Mouse (Mus musculus) brown adipose tissue, adult 24 weeks (tissue): ENCODE measurements around the gene Efemp2. TPM values are rescaled to one million over a fixed set of nuclear protein-coding genes. Genes with fewer than 3 reads are reported as not detected.

Experiments used
- H3K27ac ChIP-seq: fragments of 200-500 bp; replicated peaks from 2 replicates; pipeline ENCODE4 v1.5.1; 2012; ENCODE audit warnings: low read depth, mild to moderate bottlenecking, low read length
- H3K4me1 ChIP-seq: fragments of 200-500 bp; 2 replicates; pipeline ENCODE4 v1.6.1; 2012; ENCODE audit warnings: low read length, mixed read lengths; ENCODE audit not compliant: control insufficient read depth, insufficient read depth, insufficient read length
- H3K4me3 ChIP-seq: fragments of 200-500 bp; 2 replicates; pipeline ENCODE4 v1.5.1; 2012; ENCODE audit warnings: low read depth, mild to moderate bottlenecking, low read length, moderate library complexity; ENCODE audit not compliant: insufficient read depth
- polyA plus RNA-seq: library from polyadenylated mRNA; stranded (reverse); fragments of >200 nt; gene quantifications from 2 replicates; pipeline ENCODE4 v1.2.4, GENCODE M21; 2012; ENCODE audit not compliant: missing spikeins, insufficient read depth, insufficient read length

Gene Efemp2
- polyA plus RNA-seq, 1 experiment = 16.1 TPM

- peak within 1 kb of the TSS; percentile 86 for H3K27ac ChIP-seq
- peak within 1 kb of the TSS; percentile 76 for H3K4me3 ChIP-seq
- H3K4me1 ChIP-seq = peaks cover 5% of the 10 kb centered on the region; the same call in 1 of the 2 replicates
These were observed 13.3 kb upstream of the Efemp2 start, which contains the start of gene Fibp for GRCm38 (mm10) chr19:5460465-5460911. TSS of gene Fibp (plus strand) at chr19:5460615.

GRCm38 (mm10) chr19:5461411-5461810, 12.3 kb upstream of the Efemp2 start:
- Histone ChIP-seq H3K27ac (no peak overlapping the region), H3K4me1 (peaks cover 5% of the 10 kb centered on the region; the same call in 1 of the 2 replicates), H3K4me3 (peak overlapping the region; percentile 76)

GRCm38 (mm10) chr19:5463212-5463611, 10.5 kb upstream of the Efemp2 start:
- H3K4me1 ChIP-seq = peaks cover 5% of the 10 kb centered on the region; the same call in 1 of the 2 replicates
- no peak overlapping the region for H3K27ac ChIP-seq
- H3K4me3 ChIP-seq = no peak overlapping the region

- Histone ChIP-seq H3K27ac (peak overlapping the region; percentile 32; the same call in 1 of the 2 replicates), H3K4me3 (no peak overlapping the region), H3K4me1 (peaks cover 5% of the 10 kb centered on the region; the same call in 1 of the 2 replicates)
These were observed 9.8 kb upstream of the Efemp2 start for GRCm38 (mm10) chr19:5463791-5464562.

- Histone ChIP-seq H3K4me3 (no peak overlapping the region), H3K4me1 (peaks cover 5% of the 10 kb centered on the region; the same call in 1 of the 2 replicates), H3K27ac (no peak overlapping the region)
These were observed 8.7 kb upstream of the Efemp2 start for GRCm38 (mm10) chr19:5465037-5465436.

GRCm38 (mm10) chr19:5466916-5467500, 6.7 kb upstream of the Efemp2 start:
- peaks cover 5% of the 10 kb centered on the region; the same call in 1 of the 2 replicates for H3K4me1 ChIP-seq
- no peak overlapping the region for H3K4me3 ChIP-seq
- no peak overlapping the region for H3K27ac ChIP-seq

- no peak within 1 kb of the TSS for H3K4me3 ChIP-seq
- peaks cover 5% of the 10 kb centered on the region; the same call in 1 of the 2 replicates for H3K4me1 ChIP-seq
- no peak within 1 kb of the TSS for H3K27ac ChIP-seq
These were observed 5.4 kb upstream of the Efemp2 start, which contains the start of gene Ctsw for GRCm38 (mm10) chr19:5468374-5468773. TSS of gene Ctsw (minus strand) at chr19:5468507.

GRCm38 (mm10) chr19:5471846-5472245, 1.9 kb upstream of the Efemp2 start:
- H3K4me3 ChIP-seq = no peak overlapping the region
- H3K4me1 ChIP-seq = no peaks in the 10 kb centered on the region
- no peak overlapping the region for H3K27ac ChIP-seq

GRCm38 (mm10) chr19:5472857-5473256, 897 bp upstream of the Efemp2 start:
- Histone ChIP-seq H3K27ac (no peak overlapping the region), H3K4me3 (no peak overlapping the region), H3K4me1 (no peaks in the 10 kb centered on the region)

GRCm38 (mm10) chr19:5474281-5475068, 721 bp downstream of the Efemp2 start:
- peak overlapping the region; percentile 63 for H3K4me3 ChIP-seq
- no peaks in the 10 kb centered on the region for H3K4me1 ChIP-seq
- peak overlapping the region; percentile 19 for H3K27ac ChIP-seq

- Histone ChIP-seq H3K4me1 (no peaks in the 10 kb centered on the region), H3K4me3 (peak overlapping the region; percentile 53), H3K27ac (peak overlapping the region; percentile 19; the same call in 1 of the 2 replicates)
These were observed 1.4 kb downstream of the Efemp2 start for GRCm38 (mm10) chr19:5475069-5475714.

- Histone ChIP-seq H3K4me1 (no peaks in the 10 kb centered on the region), H3K27ac (no peak overlapping the region), H3K4me3 (no peak overlapping the region)
These were observed 3.4 kb downstream of the Efemp2 start for GRCm38 (mm10) chr19:5477004-5477667.

GRCm38 (mm10) chr19:5477668-5478300, 4.0 kb downstream of the Efemp2 start:
- no peak overlapping the region for H3K27ac ChIP-seq
- H3K4me1 ChIP-seq = no peaks in the 10 kb centered on the region
- H3K4me3 ChIP-seq = no peak overlapping the region

- Histone ChIP-seq H3K27ac (no peak overlapping the region), H3K4me1 (no peaks in the 10 kb centered on the region), H3K4me3 (no peak overlapping the region)
These were observed 6.3 kb downstream of the Efemp2 start for GRCm38 (mm10) chr19:5480016-5480415.
